Mouse (Mus musculus) retina, adult 2 months (tissue): ENCODE measurements around the gene E030025P04Rik.

Source experiments
- DNase-seq: peaks from one replicate; pipeline ENCODE4 v3.0.0-alpha.2; 2012; ENCODE audit warnings: low read depth, low spot score

E030025P04Rik gene

GRCm38 (mm10) chr11:109102646-109103045 lies 41.5 kb downstream of the E030025P04Rik start:
- DNase-seq = no peak

GRCm38 (mm10) chr11:109100266-109100665 lies 43.9 kb downstream of the E030025P04Rik start:
- DNase-seq = no peak

- DNase-seq = no peak
Measured at GRCm38 (mm10) chr11:109091821-109092220, 52.3 kb downstream of the E030025P04Rik start.
